Mouse (Mus musculus): ENCODE measurements around the gene Hdac7.

DNA sequence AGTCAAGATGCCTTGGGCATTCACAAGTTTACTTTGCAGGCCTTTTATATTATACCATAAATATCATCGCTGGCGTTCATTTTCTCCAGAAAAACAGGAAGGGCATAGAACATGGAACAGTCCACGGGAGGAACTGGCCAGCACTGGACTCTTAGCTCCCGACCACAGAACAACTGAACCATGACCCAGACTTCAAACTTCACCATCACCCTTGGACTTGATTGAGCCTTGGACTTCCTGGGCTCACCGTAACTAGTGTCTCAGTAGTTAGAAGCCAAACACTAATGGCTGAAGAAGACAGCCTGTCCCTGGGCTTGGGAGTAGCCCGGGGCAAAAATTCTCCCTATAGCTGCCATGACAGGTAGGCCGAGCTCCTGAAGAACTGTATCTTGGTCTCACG is 37.1 kb upstream of the Hdac7 start:
- TF ChIP-seq POLR2A (IDR thresholded peaks at IDR 0.05; ENCODE audit: low read depth, low read length) (no peak), CTCF (IDR thresholded peaks at IDR 0.05; ENCODE audit: extremely low read depth, insufficient read length, insufficient replicate concordance, low read depth, low read length) (no peak)

All from small intestine, adult 2 months (tissue).